Mouse (Mus musculus) kidney, postnatal 0 days (tissue): ENCODE results near the gene Helt. TPM values are rescaled to one million over a fixed set of nuclear protein-coding genes. Genes with fewer than 3 reads are reported as not detected.

Experiments
- ATAC-seq: fragments of 200-750 bp; cut with Nextera tagmentation; replicated peaks from 2 replicates; pipeline ENCODE4 v1.8.0; 2017; ENCODE audit warnings: low read depth, moderate number of reproducible peaks, moderate TSS enrichment, moderate library complexity; ENCODE audit not compliant: low FRiP score
- DNase-seq: peaks from one replicate; pipeline ENCODE4 v3.0.0-alpha.2; 2016; ENCODE audit warnings: low spot score
- H3K27ac ChIP-seq: fragments of 300-500 bp; sonication (generic); 2 replicates; pipeline ENCODE4 v1.5.1; 2014; ENCODE audit warnings: mild to moderate bottlenecking
- H3K27me3 ChIP-seq: fragments of 300-500 bp; sonication (generic); 2 replicates; pipeline ENCODE4 v1.6.1; 2014; ENCODE audit warnings: low read length, mixed read lengths; ENCODE audit not compliant: insufficient read depth
- H3K36me3 ChIP-seq: fragments of 300-500 bp; sonication (generic); 2 replicates; pipeline ENCODE4 v1.6.1; 2014; ENCODE audit warnings: low read length, mixed read lengths; ENCODE audit not compliant: insufficient read depth
- H3K4me1 ChIP-seq: fragments of 300-500 bp; sonication (generic); replicated peaks from 2 replicates; pipeline ENCODE4 v1.6.1; 2014; ENCODE audit warnings: antibody characterized with exemption, low read length, mixed read lengths; ENCODE audit not compliant: insufficient read depth
- H3K4me2 ChIP-seq: fragments of 300-500 bp; sonication (generic); 2 replicates; pipeline ENCODE4 v1.6.1; 2014; ENCODE audit warnings: mild to moderate bottlenecking, low read length, moderate library complexity, mixed read lengths
- H3K4me3 ChIP-seq: fragments of 300-500 bp; sonication (generic); replicated peaks from 2 replicates; pipeline ENCODE4 v1.5.1; 2014; ENCODE audit warnings: low read depth, low read length
- H3K9ac ChIP-seq: fragments of 300-500 bp; sonication (generic); 2 replicates; pipeline ENCODE4 v1.6.1; 2014; ENCODE audit warnings: low read depth, low read length
- H3K9me3 ChIP-seq: fragments of 300-500 bp; sonication (generic); replicated peaks from 2 replicates; pipeline ENCODE4 v1.6.1; 2016; ENCODE audit warnings: low read length, inconsistent platforms, mixed read lengths
- CTCF ChIP-seq: IDR thresholded peaks from 2 replicates; pipeline ENCODE4 v1.5.1; 2016; ENCODE audit warnings: antibody characterized with exemption, low read depth, mild to moderate bottlenecking, moderate library complexity
- WGBS: fragments of 180-500 bp; shearing (Covaris S2); extraction: QIAGEN DNeasy Blood & Tissue Kit; methylation state at CpG from one replicate; pipeline ENCODE4 v1.1.7; 2014; 5-methylcytosine and 5-hydroxymethylcytosine counted together
- polyA plus RNA-seq: library from polyadenylated mRNA; unstranded; fragments of >200 nt; fragmentation: Nextera tagmentation; extraction: Ambion mirVana; gene quantifications from 2 replicates; pipeline ENCODE4 v1.2.1, GENCODE M21; 2015

The Helt gene
- polyA plus RNA-seq, 1 experiment from 2014 or later: not detected

DNA sequence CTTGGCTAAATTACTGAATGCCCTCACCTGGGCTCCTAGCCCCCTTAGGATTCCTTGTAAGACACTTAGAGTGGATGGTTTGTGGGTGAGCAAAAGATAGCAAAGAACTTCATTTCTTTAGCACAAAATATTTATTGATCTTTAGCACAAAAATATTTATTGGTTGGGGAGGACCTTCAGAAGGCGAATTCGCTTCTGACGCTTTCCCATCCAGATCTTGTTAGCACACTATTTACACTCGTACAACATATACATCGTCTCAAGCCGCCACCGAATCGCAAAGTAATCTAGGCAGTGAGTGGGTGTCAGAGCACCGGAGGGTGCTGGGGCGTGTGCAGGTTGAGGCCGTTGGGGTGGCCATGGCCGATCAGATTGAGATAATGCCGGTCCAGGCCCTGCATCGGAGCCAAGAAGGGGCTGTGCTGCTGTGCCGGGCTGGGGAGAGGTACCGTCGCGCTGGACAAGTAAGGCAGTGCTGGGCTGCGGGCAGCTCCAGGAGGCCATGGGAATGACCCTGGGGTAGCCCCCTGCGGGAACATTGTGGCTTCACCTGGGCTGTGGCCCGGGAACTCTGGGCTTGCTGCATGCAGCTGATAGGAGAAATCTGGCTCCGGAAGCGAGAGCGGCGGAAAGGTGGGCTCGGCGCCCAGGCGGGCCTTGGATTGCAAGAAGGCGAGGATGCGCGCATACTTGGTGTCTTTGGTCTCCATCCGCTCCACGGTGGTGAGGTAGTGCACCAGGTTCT is 2.4 kb downstream of the Helt start:
- no peak for ATAC-seq
- H3K9me3 ChIP-seq: no peaks in the 10 kb centered on the region
- TF ChIP-seq CTCF: no peak
- no peaks in the 10 kb centered on the region; the same call in 1 of the 2 replicates for H3K4me1 ChIP-seq
- peaks cover 73% of the 10 kb centered on the region for H3K27me3 ChIP-seq
- no peak overlapping the region for H3K4me3 ChIP-seq
- H3K9ac ChIP-seq: no peak overlapping the region
- WGBS: 2% methylated on average over 33 of the region's 33 CpGs
- H3K36me3 ChIP-seq: no peaks in the 10 kb centered on the region
- DNase-seq: no peak
- no peak overlapping the region for H3K4me2 ChIP-seq
- H3K27ac ChIP-seq: no peak overlapping the region

DNA sequence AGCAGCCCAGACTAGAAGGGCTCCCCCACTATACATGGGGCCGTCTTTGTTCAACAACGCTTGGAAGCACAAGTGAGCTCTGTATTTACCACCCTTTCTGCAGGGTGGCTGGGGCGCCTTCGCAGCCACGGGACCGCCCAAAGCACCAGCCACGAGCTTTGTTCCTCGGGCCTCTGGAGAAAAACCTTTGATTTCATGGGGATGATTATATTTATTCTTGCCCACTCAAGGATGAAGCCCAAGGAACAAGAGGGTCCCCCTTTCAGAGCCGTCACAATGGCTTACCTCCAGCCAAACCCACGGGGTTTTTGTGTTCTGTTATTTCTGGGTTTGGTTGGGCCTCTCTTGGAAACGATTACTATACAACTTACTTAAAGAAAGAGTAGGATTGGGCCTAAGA is 5.2 kb downstream of the Helt start:
- Histone ChIP-seq H3K27ac (no peak overlapping the region), H3K9ac (no peak overlapping the region), H3K4me2 (no peak overlapping the region), H3K4me1 (no peaks in the 10 kb centered on the region; the same call in 1 of the 2 replicates), H3K9me3 (no peaks in the 10 kb centered on the region), H3K4me3 (no peak overlapping the region), H3K36me3 (no peaks in the 10 kb centered on the region), H3K27me3 (peaks cover 45% of the 10 kb centered on the region)
- TF ChIP-seq CTCF: no peak
- DNase-seq (no peak), ATAC-seq (no peak)
- WGBS: 24% methylated on average over 11 of the region's 11 CpGs

DNA sequence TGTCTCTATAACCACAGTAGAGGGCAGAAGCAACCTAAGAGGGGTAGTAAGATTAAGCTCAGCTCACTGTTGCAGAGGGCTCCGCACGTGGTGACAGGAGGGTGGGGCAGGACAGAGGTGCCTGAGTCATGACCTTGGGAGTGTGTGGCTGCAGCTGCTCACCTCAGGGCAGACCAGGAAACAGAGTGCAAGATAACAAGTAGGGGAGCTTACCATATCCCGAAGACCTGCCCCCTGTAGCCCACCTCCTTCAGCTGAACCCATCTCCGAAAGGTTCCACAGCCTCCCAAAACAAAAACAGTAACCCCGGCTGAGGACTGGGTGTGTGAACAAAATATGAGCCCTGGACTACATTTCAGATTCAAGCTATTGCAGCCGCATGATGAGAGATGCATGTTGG is 6.5 kb downstream of the Helt start:
- no peak for TF ChIP-seq CTCF
- no peak overlapping the region for H3K4me3 ChIP-seq
- H3K9me3 ChIP-seq: no peaks in the 10 kb centered on the region
- no peak overlapping the region for H3K27ac ChIP-seq
- no peak overlapping the region for H3K4me2 ChIP-seq
- no peaks in the 10 kb centered on the region for H3K36me3 ChIP-seq
- no peaks in the 10 kb centered on the region; the same call in 1 of the 2 replicates for H3K4me1 ChIP-seq
- 87% methylated on average over 6 of the region's 6 CpGs for whole genome bisulfite sequencing
- ATAC-seq (no peak), DNase-seq (no peak)
- peaks cover 32% of the 10 kb centered on the region for H3K27me3 ChIP-seq
- no peak overlapping the region for H3K9ac ChIP-seq

DNA sequence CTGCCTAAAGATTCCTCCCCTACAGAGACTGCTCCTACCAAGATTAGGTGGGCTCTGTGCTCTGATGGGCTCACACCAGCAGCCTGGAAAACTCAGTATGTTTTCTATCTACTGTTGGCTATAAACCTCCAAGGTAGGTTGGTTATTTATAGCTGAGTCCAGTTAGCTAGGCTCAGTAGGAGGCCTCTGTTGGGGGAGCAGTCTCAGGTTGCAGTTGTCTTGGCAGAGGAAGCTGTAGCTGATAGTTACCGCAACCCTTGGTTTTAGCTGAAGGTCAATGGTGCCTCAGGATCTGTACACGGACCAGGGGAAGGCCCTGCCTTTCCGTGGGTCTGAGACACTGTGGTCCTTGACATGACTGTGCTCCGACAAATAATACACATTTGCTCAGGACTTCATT is 8.5 kb downstream of the Helt start:
- H3K27ac ChIP-seq: no peak overlapping the region
- H3K9ac ChIP-seq: no peak overlapping the region
- H3K9me3 ChIP-seq: no peaks in the 10 kb centered on the region
- no peak for TF ChIP-seq CTCF
- WGBS: 51% methylated on average over 4 of the region's 4 CpGs
- H3K4me3 ChIP-seq: no peak overlapping the region
- peaks cover 13% of the 10 kb centered on the region for H3K27me3 ChIP-seq
- ATAC-seq: no peak
- H3K4me1 ChIP-seq: no peaks in the 10 kb centered on the region
- no peaks in the 10 kb centered on the region for H3K36me3 ChIP-seq
- no peak for DNase-seq
- H3K4me2 ChIP-seq: no peak overlapping the region

DNA sequence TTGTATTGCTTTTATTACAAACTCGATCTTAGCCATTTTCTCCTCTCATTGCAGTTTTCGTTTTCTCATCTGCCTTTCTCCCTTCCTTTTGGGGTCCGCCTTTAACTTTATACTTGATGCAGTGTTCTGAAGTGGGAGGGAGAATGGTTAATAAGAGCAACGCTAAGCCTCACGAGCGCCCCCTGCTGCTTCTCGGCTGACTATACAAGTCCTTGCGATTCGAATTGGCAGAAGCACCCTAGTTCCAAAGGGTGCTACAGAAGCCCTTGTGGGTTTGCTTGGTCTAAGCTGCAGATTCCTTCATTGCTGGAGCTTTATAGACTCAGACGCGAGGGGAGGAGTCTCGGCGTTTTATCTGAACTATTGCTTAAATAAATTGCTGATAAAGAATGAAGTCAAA is 12.9 kb downstream of the Helt start:
- H3K27me3 ChIP-seq: no peaks in the 10 kb centered on the region
- no peaks in the 10 kb centered on the region for H3K36me3 ChIP-seq
- peak; percentile 72 for DNase-seq
- peak; percentile 82 for TF ChIP-seq CTCF
- no peak overlapping the region for H3K27ac ChIP-seq
- H3K4me3 ChIP-seq: no peak overlapping the region
- 9% methylated on average over 12 of the region's 13 CpGs for WGBS
- no peak overlapping the region for H3K9ac ChIP-seq
- no peaks in the 10 kb centered on the region for H3K4me1 ChIP-seq
- no peaks in the 10 kb centered on the region for H3K9me3 ChIP-seq
- no peak overlapping the region for H3K4me2 ChIP-seq
- no peak for ATAC-seq

DNA sequence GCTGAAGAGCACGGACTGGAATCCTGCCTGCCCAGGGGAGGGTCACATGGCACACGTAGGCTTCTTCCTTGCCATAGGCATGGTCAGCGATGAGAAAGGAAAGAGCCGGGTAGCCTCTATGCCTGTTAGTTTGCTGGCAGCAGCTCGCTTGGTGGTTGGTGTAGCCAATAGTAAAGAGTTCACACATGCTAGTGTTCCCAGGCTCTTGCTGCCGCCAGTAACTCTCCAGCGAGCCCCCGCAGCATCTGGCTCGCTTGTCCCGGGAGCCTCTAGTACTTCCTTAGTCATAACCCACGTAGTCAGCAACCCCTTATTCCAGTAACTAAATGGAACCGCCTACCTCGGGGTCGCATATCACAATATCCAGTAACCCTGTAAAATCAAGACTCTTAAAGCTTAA is 17.5 kb downstream of the Helt start:
- DNase-seq (no peak), ATAC-seq (no peak)
- no peaks in the 10 kb centered on the region for H3K4me1 ChIP-seq
- no peaks in the 10 kb centered on the region for H3K9me3 ChIP-seq
- no peaks in the 10 kb centered on the region for H3K27me3 ChIP-seq
- no peak overlapping the region for H3K27ac ChIP-seq
- TF ChIP-seq CTCF: no peak
- no peaks in the 10 kb centered on the region for H3K36me3 ChIP-seq
- no peak overlapping the region for H3K9ac ChIP-seq
- no peak overlapping the region for H3K4me3 ChIP-seq
- WGBS: 80% methylated on average over 14 of the region's 14 CpGs
- H3K4me2 ChIP-seq: no peak overlapping the region

DNA sequence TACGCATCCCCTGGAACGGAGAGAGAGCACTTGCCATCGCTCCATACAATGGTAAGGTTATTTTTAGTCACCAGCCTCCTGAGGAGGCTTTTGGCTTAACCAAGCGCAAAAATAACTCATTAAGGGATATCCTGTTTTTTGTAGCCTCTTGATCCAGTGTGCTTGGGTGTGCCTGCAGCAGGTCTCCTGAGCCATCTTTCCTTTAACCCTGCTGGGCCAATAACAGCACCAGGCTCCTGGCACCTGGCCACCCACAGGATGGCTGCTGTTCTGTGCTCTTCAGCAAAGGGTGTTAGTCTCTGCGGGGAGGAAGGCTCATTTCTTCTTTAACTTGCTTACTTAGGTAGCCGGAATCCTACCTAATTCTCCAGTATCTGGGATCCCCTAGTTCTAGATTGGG is 23.7 kb downstream of the Helt start:
- H3K36me3 ChIP-seq: no peaks in the 10 kb centered on the region
- no peak overlapping the region for H3K4me3 ChIP-seq
- no peak for ATAC-seq
- no peaks in the 10 kb centered on the region for H3K9me3 ChIP-seq
- TF ChIP-seq CTCF: no peak
- no peak overlapping the region for H3K9ac ChIP-seq
- no peak overlapping the region for H3K4me2 ChIP-seq
- H3K27me3 ChIP-seq: no peaks in the 10 kb centered on the region
- no peaks in the 10 kb centered on the region for H3K4me1 ChIP-seq
- H3K27ac ChIP-seq: no peak overlapping the region
- DNase-seq: no peak
- 49% methylated on average over 6 of the region's 6 CpGs for WGBS
